Mouse (Mus musculus): ENCODE measurements around the gene Dcdc2b.

Dcdc2b gene

DNA sequence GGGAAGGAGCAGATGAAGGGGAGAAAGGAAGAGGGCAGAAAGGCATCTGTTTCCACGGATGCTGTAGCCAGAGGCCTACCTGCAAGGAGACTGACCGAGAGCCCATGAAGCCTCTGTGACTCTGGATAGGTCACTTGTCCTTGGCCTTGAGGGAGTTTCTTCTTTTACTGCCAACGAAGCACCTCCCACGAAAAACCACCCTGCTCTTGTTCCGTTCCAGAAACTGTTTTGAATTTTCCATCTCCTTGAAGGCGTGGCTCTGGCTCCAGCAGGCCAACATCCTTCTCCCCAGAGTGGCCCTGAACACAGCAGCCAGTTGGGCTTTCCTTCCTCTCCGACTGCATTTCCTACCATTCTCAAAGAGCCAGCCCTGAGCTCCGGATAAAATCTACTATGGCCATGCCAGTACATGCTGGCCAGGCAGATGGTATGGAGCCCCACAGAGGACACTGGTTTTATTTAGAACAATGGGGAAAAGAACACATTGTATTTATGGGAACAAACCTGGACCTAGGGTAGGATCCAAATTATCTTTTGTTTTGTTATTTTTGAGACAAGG is 7.3 kb upstream of the Dcdc2b start:
- no peak for DNase-seq (ENCODE audit: low spot score in 2 of 2)

DNA sequence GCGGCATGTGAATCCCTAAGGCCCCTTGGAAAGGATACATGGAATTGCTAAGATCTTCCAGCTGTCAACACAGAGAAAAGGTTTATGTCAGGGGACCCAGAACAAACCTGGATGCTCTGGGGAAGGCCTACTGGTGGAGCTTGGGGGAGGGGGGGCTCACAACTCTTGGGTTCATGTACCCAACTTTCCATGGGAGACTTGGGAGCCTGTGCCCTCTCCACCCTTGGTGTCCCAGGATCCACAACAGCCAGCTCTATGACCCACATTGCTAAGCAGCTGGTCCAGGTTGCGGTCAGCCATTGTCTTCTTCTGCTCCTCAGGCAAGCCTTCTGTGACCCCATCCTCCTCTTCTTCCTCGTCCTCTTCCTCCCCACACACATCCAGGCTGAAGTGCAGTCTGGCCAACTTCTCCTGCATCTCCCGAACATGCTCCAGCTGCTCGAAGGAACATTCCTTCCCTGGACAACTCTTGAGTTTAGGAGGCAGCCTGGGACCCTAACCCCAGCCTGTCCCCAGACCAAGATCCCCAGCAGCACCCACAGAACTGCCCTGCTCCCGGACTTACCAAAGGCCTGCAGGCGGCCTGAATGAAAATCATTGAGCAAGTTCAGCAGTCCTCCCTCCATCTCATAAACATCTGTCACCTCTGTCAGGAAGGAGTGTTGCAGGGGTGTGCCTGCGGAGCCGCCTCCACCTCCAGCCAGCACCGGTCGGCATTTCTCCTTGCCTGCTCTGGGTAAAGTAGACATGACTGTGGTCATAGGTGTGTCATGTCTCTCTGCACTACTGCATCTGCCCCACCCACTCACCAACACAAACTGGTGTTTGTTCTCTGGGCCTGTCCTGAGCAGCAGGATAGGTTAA is 6.6 kb upstream of the Dcdc2b start:
- no peak for DNase-seq (ENCODE audit: low spot score in 2 of 2)

- peak; percentile 83 to 95 for DNase-seq (ENCODE audit: low spot score in 2 of 2)
Observed at GRCm38 (mm10) chr4:129618786-129619691, 5.0 kb upstream of the Dcdc2b start, which contains the start of gene Iqcc. TSS of gene Iqcc (minus strand) at chr4:129619099.

DNA sequence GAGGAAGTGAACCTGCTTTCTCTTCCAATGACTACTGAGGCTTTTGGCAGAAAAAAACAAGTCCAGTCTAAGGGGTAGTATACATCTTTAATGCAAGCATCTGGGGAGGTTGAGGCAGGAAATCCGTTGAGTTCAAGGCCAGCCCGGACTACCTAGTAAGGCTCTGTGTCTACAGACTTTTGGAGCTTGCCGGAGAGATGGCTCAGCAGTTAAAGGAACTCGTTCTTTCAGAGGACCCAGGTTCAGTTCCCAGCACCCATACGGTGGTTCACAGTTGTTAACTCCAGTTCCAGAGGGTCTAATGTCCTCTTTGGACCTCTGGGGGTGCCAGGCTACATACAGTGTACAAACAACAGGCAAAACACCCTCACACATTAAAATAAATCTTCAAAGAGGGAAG is 4.0 kb upstream of the Dcdc2b start:
- DNase-seq (ENCODE audit: low spot score in 2 of 2), result no peak

DNA sequence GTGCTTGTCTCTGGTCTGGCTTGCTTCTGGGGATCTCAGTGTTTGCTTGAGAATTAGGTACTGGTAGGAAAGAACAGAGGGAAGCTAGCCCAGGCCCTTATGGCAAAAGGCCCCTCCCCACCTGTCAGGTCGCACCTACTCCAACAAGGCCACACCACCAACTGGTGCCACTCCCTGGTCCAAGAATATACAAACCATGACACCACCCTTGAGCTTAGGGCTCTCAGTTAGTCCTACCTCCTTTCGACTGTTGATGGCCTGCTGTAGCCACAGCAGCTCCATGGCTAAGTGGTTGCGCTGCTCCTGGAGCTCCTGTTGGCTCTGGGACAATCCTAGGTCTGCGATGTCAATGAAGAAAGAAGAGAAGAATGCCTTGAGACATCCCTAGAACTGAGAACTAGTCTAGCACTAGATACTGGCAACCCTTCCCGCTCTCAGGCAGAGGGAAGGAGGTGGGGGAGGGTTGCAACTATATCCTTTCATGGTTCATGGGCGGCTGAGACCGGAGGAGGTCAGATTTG is 3.1 kb upstream of the Dcdc2b start:
- no peak for DNase-seq (ENCODE audit: low spot score in 2 of 2)

DNA sequence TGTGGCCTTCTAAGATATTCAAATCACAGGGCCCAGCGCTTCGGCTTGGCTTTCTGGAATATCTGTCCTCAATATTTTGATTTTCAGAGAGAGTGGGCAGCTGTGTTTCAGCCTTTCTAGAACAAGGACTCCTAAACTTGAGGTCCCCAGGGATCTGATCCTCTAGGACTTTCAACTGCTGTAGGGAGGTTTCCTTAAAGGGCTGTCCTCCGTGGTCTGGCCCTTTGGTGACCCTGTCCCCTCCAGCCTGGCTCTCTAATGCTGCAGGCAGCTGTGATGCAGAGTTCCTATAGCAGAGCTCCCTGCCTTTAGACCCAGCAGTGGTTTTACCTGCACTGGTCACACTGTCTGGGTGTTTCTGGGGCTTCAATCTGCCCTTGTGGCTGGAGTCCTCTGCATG is 2.6 kb upstream of the Dcdc2b start:
- no peak for DNase-seq (ENCODE audit: low spot score in 2 of 2)

GRCm38 (mm10) chr4:129615801-129616290 is 1.8 kb upstream of the Dcdc2b start:
- DNase-seq (ENCODE audit: low spot score in 2 of 2), result no peak

DNA sequence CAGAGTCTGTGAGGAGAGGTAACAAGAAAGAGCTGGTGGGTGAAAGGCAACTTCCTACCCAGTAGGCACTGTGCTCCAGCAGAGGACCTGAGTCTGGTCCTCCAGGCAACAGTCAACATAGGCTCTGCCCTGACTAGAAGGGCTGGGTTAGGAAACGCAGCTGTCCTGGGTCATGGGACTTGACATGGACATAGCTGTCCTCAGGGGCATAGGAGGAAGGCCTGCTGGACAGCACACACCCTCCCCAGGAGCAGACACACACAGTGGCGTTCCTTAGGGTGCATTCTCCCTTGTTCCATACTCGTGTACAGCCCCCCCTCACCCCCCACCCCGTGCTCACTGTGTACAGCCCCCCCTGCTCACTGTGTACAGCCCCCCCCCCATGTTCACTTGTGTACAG is 3.6 kb downstream of the Dcdc2b start:
- no peak for DNase-seq (ENCODE audit: low spot score in 2 of 2)

- DNase-seq (ENCODE audit: low spot score in 2 of 2), result no peak
Observed at GRCm38 (mm10) chr4:129610026-129610425, 4.0 kb downstream of the Dcdc2b start.

GRCm38 (mm10) chr4:129609139-129609631 is 4.9 kb downstream of the Dcdc2b start:
- DNase-seq (ENCODE audit: low spot score in 2 of 2), result no peak

DNA sequence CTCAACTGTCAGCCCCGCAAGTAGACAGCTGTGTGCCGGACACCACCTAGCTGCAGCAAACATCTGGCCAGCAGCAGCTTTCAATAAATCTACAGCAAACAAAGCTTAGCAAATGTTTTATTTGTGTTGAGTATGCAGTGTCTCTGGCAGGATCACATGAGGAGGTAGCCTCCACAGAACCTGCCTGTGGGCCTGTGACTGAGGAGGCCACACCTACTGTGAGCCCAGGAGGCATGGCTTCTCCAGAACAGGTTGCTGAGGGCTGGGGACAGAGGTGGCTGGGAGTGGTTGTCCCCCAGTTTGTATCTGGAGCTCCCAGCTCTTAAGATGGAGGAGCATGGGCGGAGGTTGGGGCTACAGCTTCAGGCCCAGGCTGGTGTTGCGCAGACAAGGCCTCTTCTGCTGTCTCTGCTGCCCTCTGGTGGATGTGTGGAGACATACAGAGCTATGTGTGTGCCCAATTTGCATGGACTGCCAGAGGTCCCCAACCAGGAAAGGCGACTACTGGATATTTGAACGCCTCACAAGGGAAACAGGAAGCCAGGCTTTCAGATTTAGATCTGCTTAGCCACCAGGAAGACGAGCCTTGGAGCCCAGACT is 5.5 kb downstream of the Dcdc2b start:
- peak; percentile 73 to 90 for DNase-seq (ENCODE audit: low spot score in 2 of 2)

DNA sequence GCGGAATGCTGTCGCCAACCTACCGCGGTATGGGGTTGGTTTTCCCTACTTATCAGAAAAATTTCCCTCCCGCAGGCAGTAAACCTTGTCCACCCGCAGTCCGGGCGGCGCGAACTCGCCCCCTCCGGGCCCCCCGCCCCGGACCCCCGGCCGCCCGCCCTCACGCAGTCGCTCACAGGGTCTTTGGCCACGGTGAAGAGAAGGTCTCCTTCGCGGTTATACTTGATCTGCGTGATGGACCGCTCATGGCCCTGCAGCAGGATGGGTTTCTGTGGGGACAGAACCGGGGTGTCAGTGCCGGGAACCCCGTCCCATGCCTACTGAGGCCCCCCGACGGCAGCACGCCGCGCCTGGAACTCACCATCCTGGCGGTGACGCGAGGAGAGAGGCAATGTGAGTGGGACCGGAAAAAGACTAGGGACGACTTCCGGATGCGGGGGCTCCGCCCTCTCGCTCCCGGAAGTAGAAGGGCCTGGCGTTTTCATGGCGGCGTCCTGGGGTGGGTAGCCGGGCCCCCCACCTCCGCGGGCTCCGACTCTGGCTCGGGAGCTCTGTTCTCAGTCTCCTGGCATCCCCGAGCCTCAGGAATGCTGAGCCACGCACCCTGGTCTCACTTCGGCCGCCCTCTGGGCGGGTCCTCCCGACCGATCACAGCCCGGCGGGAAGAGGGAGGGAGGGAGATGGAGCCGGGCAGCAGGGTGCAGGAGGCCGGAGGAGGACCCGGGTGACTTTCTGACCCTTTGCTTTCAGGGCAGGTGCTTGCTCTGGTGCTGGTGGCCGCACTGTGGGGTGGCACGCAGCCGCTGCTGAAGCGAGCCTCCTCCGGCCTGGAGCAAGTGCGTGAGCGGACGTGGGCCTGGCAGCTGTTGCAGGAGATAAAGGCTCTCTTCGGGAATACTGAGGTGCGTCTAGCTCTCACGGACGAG is 13.6 kb downstream of the Dcdc2b start, which contains the start of the genes Eif3i and Tmem234:
Gene Eif3i (minus strand): TSS at position 416 of the 926 bp plus-strand sequence.
Gene Tmem234 (plus strand): TSS at position 436 of the 926 bp plus-strand sequence.
- peak; percentile 75 to 88 for DNase-seq (ENCODE audit: low spot score in 2 of 2)

GRCm38 (mm10) chr4:129588865-129589264 is 25.2 kb downstream of the Dcdc2b start:
- DNase-seq (ENCODE audit: low spot score in 2 of 2), result peak in 1 of 2 experiments; percentile 57

DNA sequence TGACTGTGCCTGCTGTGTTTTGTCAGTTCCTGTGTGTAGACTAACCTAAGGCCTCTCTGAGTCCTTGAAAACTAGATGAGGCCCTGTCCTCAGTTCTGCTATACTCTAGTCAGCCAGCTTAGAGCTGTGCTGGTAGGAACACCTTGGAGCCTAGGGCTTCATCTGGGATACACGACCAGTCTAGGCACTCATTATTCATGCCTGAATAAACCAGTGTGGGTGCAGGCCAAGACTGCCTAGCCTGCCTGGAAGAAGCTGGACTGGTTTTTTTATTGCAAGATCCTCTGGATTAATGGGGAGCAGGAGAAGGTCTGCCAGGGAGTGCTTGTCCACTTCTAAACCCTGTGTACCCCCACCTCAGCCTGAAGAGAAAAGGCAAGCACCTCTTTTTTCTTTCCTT is 27.1 kb downstream of the Dcdc2b start:
- DNase-seq (ENCODE audit: low spot score in 2 of 2), result no peak

GRCm38 (mm10) chr4:129585773-129586172 is 28.3 kb downstream of the Dcdc2b start:
- no peak for DNase-seq (ENCODE audit: low spot score in 2 of 2)

DNA sequence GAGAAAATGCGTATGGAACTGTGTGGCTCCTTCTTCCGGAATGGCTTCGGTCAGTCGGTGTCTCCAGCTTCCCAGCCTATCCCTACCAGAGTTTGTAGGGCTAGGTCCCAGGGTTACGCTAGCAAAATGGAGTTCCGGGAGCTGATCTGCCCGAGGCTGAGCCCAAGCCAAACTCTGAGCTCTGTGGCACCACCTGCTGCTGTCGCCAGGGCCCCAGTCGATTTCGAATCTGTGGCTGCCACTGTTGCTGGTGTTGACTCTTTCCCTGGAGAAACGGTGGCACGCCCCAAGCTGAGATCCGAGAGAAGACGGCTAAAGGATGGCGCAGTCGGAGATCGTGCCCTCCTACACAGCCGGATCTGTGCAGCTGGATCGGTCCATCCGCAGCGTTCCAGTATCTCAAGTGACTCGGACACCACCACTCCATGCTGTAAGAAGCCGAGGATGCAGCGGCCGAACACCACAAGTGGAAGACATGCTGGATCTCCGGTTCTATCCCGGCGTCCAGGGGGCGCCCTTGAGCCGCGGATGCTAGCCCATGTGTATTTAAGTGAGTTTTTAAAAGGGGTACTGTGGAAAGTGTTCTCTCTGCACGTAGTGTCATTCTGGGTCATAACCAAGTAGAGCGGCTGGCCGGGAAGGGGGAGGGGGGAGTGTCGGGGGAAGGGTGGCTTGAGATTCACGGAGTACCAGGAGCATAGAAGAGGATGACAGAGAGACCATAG is 29.0 kb downstream of the Dcdc2b start:
- DNase-seq (ENCODE audit: low spot score in 2 of 2), result peak; percentile 89 to 94

- DNase-seq (ENCODE audit: low spot score in 2 of 2), result peak in 1 of 2 experiments; percentile 34
Observed at GRCm38 (mm10) chr4:129584370-129584769, 29.7 kb downstream of the Dcdc2b start.

DNA sequence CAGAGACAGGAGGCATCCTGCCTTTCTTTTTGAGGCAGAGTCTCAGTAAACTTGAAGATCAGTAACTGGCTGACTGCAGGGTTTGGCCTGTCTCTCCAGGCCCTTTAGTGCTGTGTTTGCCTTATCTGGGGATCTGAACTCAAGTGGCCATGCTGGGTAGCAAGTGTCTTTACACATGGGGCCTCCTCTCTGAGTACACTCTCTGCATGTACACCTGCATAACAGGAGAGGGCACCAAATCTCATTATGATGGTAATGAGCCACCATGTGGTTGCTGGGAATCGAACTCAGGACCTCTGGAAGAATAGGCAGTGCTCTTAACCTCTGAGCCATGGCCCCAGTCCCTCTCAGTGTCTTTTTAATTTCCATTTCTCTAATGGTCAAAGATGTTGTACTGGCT is 31.8 kb downstream of the Dcdc2b start:
- DNase-seq (ENCODE audit: low spot score in 2 of 2), result no peak

DNA sequence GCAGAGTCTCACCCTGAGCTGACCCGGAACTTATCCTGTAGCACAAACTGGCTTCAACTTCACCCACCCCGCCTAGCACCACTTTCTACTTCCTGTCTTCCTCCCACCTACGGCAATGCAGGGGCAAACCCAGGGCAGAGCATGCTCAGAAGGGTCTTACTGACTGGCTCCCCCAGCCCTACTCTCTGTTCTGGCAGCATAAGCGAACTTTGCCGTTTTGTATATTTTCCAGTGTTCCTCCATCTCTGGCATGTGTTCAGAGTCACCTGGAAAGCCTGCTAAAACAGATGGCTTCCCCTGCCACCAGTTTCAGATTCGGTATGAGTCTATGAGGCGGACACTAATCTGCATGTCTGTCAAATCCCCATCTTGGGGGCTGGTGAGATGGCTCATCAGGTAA is 33.7 kb downstream of the Dcdc2b start:
- peak in 1 of 2 experiments; percentile 45 for DNase-seq (ENCODE audit: low spot score in 2 of 2)

Data from spleen, postnatal 10 days (tissue).